Mouse (Mus musculus): ENCODE measurements around the gene D16Ertd472e.
"Not testable (repeated sequence)": the region's sequence is repeated elsewhere in the genome, so short reads cannot be mapped to it uniquely, and the experiment has no call there.

Gene D16Ertd472e

GRCm38 (mm10) chr16:78564110-78564821 lies 12.2 kb downstream of the D16Ertd472e start:
- DNase-seq (ENCODE audit: low spot score): no peak

GRCm38 (mm10) chr16:78563093-78563971 lies 13.2 kb downstream of the D16Ertd472e start:
- DNase-seq (ENCODE audit: low spot score): no peak

- DNase-seq (ENCODE audit: low spot score): no peak
Observed at GRCm38 (mm10) chr16:78560627-78561026, 15.9 kb downstream of the D16Ertd472e start.

GRCm38 (mm10) chr16:78560063-78560462 lies 16.4 kb downstream of the D16Ertd472e start:
- no peak for DNase-seq (ENCODE audit: low spot score)

- no peak for DNase-seq (ENCODE audit: low spot score)
Observed at GRCm38 (mm10) chr16:78557573-78557972, 18.9 kb downstream of the D16Ertd472e start.

GRCm38 (mm10) chr16:78554911-78555648 lies 21.4 kb downstream of the D16Ertd472e start:
- no peak for DNase-seq (ENCODE audit: low spot score)

- DNase-seq (ENCODE audit: low spot score): no peak
Observed at GRCm38 (mm10) chr16:78547367-78547766, 29.1 kb downstream of the D16Ertd472e start.

- no peak for DNase-seq (ENCODE audit: low spot score)
Observed at GRCm38 (mm10) chr16:78546529-78546928, 30.0 kb downstream of the D16Ertd472e start.

- DNase-seq (ENCODE audit: low spot score): no peak
Observed at GRCm38 (mm10) chr16:78540376-78541246, 35.9 kb downstream of the D16Ertd472e start.

- no peak for DNase-seq (ENCODE audit: low spot score)
Observed at GRCm38 (mm10) chr16:78537798-78538422, 38.6 kb downstream of the D16Ertd472e start.

GRCm38 (mm10) chr16:78537322-78537721 lies 39.2 kb downstream of the D16Ertd472e start:
- DNase-seq (ENCODE audit: low spot score): no peak

- DNase-seq (ENCODE audit: low spot score): no peak
Observed at GRCm38 (mm10) chr16:78534468-78534867, 42.0 kb downstream of the D16Ertd472e start.

- DNase-seq (ENCODE audit: low spot score): no peak
Observed at GRCm38 (mm10) chr16:78531957-78532605, 44.4 kb downstream of the D16Ertd472e start.

GRCm38 (mm10) chr16:78522974-78523373 lies 53.5 kb downstream of the D16Ertd472e start:
- no peak for DNase-seq (ENCODE audit: low spot score)

GRCm38 (mm10) chr16:78518697-78519096 lies 57.8 kb downstream of the D16Ertd472e start:
- DNase-seq (ENCODE audit: low spot score): no peak

- no peak for DNase-seq (ENCODE audit: low spot score)
Observed at GRCm38 (mm10) chr16:78517171-78517570, 59.3 kb downstream of the D16Ertd472e start.

GRCm38 (mm10) chr16:78511526-78511925 lies 65.0 kb downstream of the D16Ertd472e start:
- DNase-seq (ENCODE audit: low spot score): no peak

GRCm38 (mm10) chr16:78502492-78502891 lies 74.0 kb downstream of the D16Ertd472e start:
- DNase-seq (ENCODE audit: low spot score): no peak

- DNase-seq (ENCODE audit: low spot score): not testable (repeated sequence)
Observed at GRCm38 (mm10) chr16:78492696-78493095, 83.8 kb downstream of the D16Ertd472e start.

- no peak for DNase-seq (ENCODE audit: low spot score)
Observed at GRCm38 (mm10) chr16:78490779-78491178, 85.7 kb downstream of the D16Ertd472e start.

Measured in urinary bladder, postnatal 10 days (tissue).